Mouse (Mus musculus) midbrain, postnatal 0 days (tissue): Measurements from ENCODE around the gene Dnajb14. TPM values are rescaled to one million over a fixed set of nuclear protein-coding genes. Genes with fewer than 3 reads are reported as not detected.

Experiments
- ATAC-seq: fragments of 200-750 bp; cut with Nextera tagmentation; 2 replicates; pipeline ENCODE4 v1.8.0; 2017; ENCODE audit warnings: moderate number of reproducible peaks, mild to moderate bottlenecking, moderate TSS enrichment, moderate library complexity; ENCODE audit not compliant: low FRiP score
- DNase-seq: peaks from one replicate; pipeline ENCODE4 v3.0.0-alpha.2; 2015; ENCODE audit warnings: low spot score
- H3K27ac ChIP-seq: fragments of 300-500 bp; sonication (generic); 2 replicates; pipeline ENCODE4 v1.5.1; 2014; ENCODE audit warnings: low read depth, mild to moderate bottlenecking, low read length, mixed read lengths
- H3K27me3 ChIP-seq: fragments of 300-500 bp; sonication (generic); 2 replicates; pipeline ENCODE4 v1.6.1; 2014; ENCODE audit warnings: low read length, control low read depth, mixed read lengths; ENCODE audit not compliant: insufficient read depth
- H3K36me3 ChIP-seq: fragments of 300-500 bp; sonication (generic); 2 replicates; pipeline ENCODE4 v1.6.1; 2014; ENCODE audit warnings: low read length, control low read depth, mixed read lengths; ENCODE audit not compliant: insufficient read depth
- H3K4me1 ChIP-seq: fragments of 300-500 bp; sonication (generic); 2 replicates; pipeline ENCODE4 v1.6.1; 2014; ENCODE audit warnings: mild to moderate bottlenecking, control low read depth, antibody characterized with exemption, low read length, mixed read lengths; ENCODE audit not compliant: insufficient read depth
- H3K4me2 ChIP-seq: fragments of 300-500 bp; sonication (generic); 2 replicates; pipeline ENCODE4 v1.6.1; 2014; ENCODE audit warnings: low read depth, mild to moderate bottlenecking, low read length, mixed read lengths; ENCODE audit not compliant: poor library complexity, severe bottlenecking
- H3K4me3 ChIP-seq: fragments of 300-500 bp; sonication (generic); 2 replicates; pipeline ENCODE4 v1.5.1; 2014; ENCODE audit warnings: low read depth, mild to moderate bottlenecking, low read length, moderate library complexity
- H3K9ac ChIP-seq: fragments of 300-500 bp; sonication (generic); replicated peaks from 2 replicates; pipeline ENCODE4 v1.6.1; 2014; ENCODE audit warnings: mild to moderate bottlenecking, low read length, moderate library complexity, mixed read lengths; ENCODE audit not compliant: poor library complexity, severe bottlenecking
- H3K9me3 ChIP-seq: fragments of 300-500 bp; sonication (generic); 2 replicates; pipeline ENCODE4 v1.6.1; 2016; ENCODE audit warnings: low read length, control low read depth
- CTCF ChIP-seq: IDR thresholded peaks from 2 replicates; pipeline ENCODE4 v1.5.1; 2016; ENCODE audit warnings: antibody characterized with exemption, mild to moderate bottlenecking
- WGBS: fragments of 180-500 bp; shearing (Covaris S2); extraction: QIAGEN DNeasy Blood & Tissue Kit; methylation state at CpG from one replicate; pipeline ENCODE4 v1.1.7; 2014; 5-methylcytosine and 5-hydroxymethylcytosine counted together
- polyA plus RNA-seq: library from polyadenylated mRNA; unstranded; fragments of >200 nt; fragmentation: Nextera tagmentation; extraction: Ambion mirVana; gene quantifications from 2 replicates; pipeline ENCODE4 v1.2.1, GENCODE M21; 2015
- total RNA-seq: library from RNA; depleted of rRNA; stranded (reverse); fragments of >200 nt; gene quantifications from 2 replicates; pipeline ENCODE4 v1.2.3, GENCODE M21; 2014

Dnajb14 gene
- total and polyA plus RNA-seq, 2 experiments from 2014 or later, result 16.9 to 23.1 TPM

GRCm38 (mm10) chr3:137940757-137941156, 73.3 kb downstream of the Dnajb14 start:
- H3K9me3 ChIP-seq, result no peaks in the 10 kb centered on the region
- no peak overlapping the region for H3K4me2 ChIP-seq
- H3K27ac ChIP-seq, result no peak overlapping the region
- ATAC-seq (no peak), DNase-seq (no peak)
- no peak for TF ChIP-seq CTCF
- H3K4me3 ChIP-seq, result no peak overlapping the region
- no peaks in the 10 kb centered on the region for H3K36me3 ChIP-seq
- H3K4me1 ChIP-seq, result no peaks in the 10 kb centered on the region
- H3K27me3 ChIP-seq, result no peaks in the 10 kb centered on the region
- no peak overlapping the region for H3K9ac ChIP-seq
- 84% methylated on average over 4 of the region's 4 CpGs for WGBS

DNA sequence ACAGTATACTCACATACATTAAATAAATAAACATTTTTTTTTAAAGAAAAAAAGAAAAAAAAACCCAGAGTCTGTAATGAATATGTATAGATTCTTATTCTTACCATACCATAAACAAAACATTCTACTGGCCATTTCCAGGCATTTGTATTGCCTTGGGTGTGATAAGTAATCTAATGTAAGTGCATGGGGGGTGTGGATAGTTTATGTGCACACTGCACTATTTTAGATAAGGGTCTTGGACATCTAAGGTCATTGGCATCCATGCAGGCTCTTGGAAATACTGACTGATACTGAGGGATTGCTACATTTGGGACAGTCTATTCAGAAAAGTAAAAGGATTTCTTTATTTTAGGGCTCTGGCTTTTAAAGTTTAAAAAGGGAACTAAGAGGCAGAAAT, 74.1 kb downstream of the Dnajb14 start:
- H3K27ac ChIP-seq, result no peak overlapping the region
- no peak overlapping the region for H3K4me3 ChIP-seq
- no peaks in the 10 kb centered on the region for H3K36me3 ChIP-seq
- H3K27me3 ChIP-seq, result no peaks in the 10 kb centered on the region
- DNase-seq (no peak), ATAC-seq (no peak)
- no peaks in the 10 kb centered on the region for H3K9me3 ChIP-seq
- TF ChIP-seq CTCF, result no peak
- no peak overlapping the region for H3K4me2 ChIP-seq
- no peaks in the 10 kb centered on the region for H3K4me1 ChIP-seq
- H3K9ac ChIP-seq, result no peak overlapping the region

- ATAC-seq, result no peak
- Histone ChIP-seq H3K9ac (no peak overlapping the region), H3K4me3 (no peak overlapping the region), H3K27me3 (no peaks in the 10 kb centered on the region), H3K4me2 (no peak overlapping the region), H3K4me1 (no peaks in the 10 kb centered on the region), H3K36me3 (no peaks in the 10 kb centered on the region), H3K27ac (no peak overlapping the region), H3K9me3 (no peaks in the 10 kb centered on the region)
- 87% methylated on average over 12 of the region's 12 CpGs for WGBS
- no peak for TF ChIP-seq CTCF
- no peak for DNase-seq
Measured at GRCm38 (mm10) chr3:137942098-137942622, 74.7 kb downstream of the Dnajb14 start.

DNA sequence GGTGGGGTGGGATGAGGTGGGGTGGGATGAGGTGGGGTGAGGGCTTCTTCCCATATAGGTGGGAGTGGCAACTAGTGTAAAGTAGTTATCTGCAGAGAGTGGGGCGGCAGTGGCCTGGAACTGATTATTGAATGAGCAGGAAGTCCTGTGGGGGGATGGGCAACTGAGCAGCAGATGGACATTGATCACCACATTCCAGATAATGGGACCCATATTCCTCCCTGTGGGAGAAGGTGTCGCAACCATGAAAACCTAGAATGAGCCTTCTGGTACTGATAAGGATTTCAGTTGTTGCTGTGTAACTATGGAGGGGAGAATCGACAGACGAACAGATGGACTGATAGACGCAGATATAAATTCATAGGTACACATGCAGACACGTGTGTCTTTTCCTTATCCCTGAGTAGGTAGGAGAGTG, 76.3 kb downstream of the Dnajb14 start:
- H3K9ac ChIP-seq, result no peak overlapping the region
- no peak overlapping the region for H3K4me3 ChIP-seq
- no peaks in the 10 kb centered on the region for H3K36me3 ChIP-seq
- TF ChIP-seq CTCF, result no peak
- no peaks in the 10 kb centered on the region for H3K27me3 ChIP-seq
- H3K9me3 ChIP-seq, result no peaks in the 10 kb centered on the region
- H3K4me1 ChIP-seq, result no peaks in the 10 kb centered on the region
- H3K4me2 ChIP-seq, result no peak overlapping the region
- no peak overlapping the region for H3K27ac ChIP-seq
- DNase-seq (no peak), ATAC-seq (no peak)
- WGBS, result 91% methylated on average over 6 of the region's 6 CpGs

- H3K4me1 ChIP-seq, result no peaks in the 10 kb centered on the region
- no peak overlapping the region for H3K4me2 ChIP-seq
- H3K27me3 ChIP-seq, result no peaks in the 10 kb centered on the region
- H3K4me3 ChIP-seq, result no peak overlapping the region
- H3K9ac ChIP-seq, result no peak overlapping the region
- no peak overlapping the region for H3K27ac ChIP-seq
- 92% methylated on average over 3 of the region's 3 CpGs for WGBS
- ATAC-seq, result no peak
- H3K9me3 ChIP-seq, result no peaks in the 10 kb centered on the region
- no peaks in the 10 kb centered on the region for H3K36me3 ChIP-seq
- DNase-seq, result no peak
- no peak for TF ChIP-seq CTCF
Measured at GRCm38 (mm10) chr3:137946827-137947226, 79.4 kb downstream of the Dnajb14 start.

GRCm38 (mm10) chr3:137947525-137947924, 80.0 kb downstream of the Dnajb14 start:
- no peak for DNase-seq
- no peak for ATAC-seq
- H3K4me3 ChIP-seq, result no peak overlapping the region
- no peaks in the 10 kb centered on the region for H3K9me3 ChIP-seq
- no peaks in the 10 kb centered on the region for H3K27me3 ChIP-seq
- no peak overlapping the region for H3K9ac ChIP-seq
- no peaks in the 10 kb centered on the region for H3K36me3 ChIP-seq
- H3K4me2 ChIP-seq, result no peak overlapping the region
- 81% methylated on average over 4 of the region's 4 CpGs for WGBS
- TF ChIP-seq CTCF, result no peak
- H3K27ac ChIP-seq, result no peak overlapping the region
- H3K4me1 ChIP-seq, result no peaks in the 10 kb centered on the region
